Mouse (Mus musculus): ENCODE data around the gene Atp2a1. TPM values are rescaled to one million over a fixed set of nuclear protein-coding genes. Genes with fewer than 3 reads are reported as not detected.
A peak's percentile ranks its signal among the peaks of the same experiment; 100 is the strongest.

Atp2a1 gene
- total and polyA plus RNA-seq, 3 experiments, result 0.04 to 0.47 TPM; not detected in 1

DNA sequence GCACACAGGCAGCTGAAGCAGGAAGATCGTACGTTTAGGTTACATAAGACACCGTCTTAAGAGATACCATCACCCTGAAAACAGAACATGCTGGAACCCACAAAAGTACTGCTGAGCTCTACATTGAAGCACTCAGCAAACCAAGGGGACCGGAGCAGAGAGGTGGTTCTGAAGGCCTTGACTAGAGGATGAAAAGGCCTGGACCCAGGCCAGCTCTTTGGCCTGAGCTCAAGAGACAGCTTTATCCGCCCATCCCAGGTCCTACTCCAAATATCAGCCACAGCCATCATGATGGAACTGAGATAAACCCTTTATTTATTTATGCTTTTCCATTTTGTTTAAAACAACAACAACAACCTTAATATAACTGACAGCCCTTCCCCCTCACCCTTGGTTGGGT is 3.8 kb upstream of the Atp2a1 start:
- Histone ChIP-seq H3K36me3 (ENCODE audit: control insufficient read depth in 1 of 2, insufficient read depth in 2 of 2, low read length in 2 of 2) (peaks cover 1 to 37% of the 10 kb centered on the region in 2 experiments; a peak in 3 of 4 replicates), H3K4me3 (ENCODE audit: control insufficient read depth in 1 of 2, insufficient read depth in 1 of 2, low read depth in 2 of 2, low read length in 2 of 2) (no peak overlapping the region), H3K79me2 (ENCODE audit: control insufficient read depth, insufficient read depth, low read length, poor library complexity) (no peaks in the 10 kb centered on the region), H3K27ac (ENCODE audit: control insufficient read depth, low read depth, low read length) (peak overlapping the region; percentile 19; the same call in 1 of the 2 replicates), H3K9me3 (replicated peaks; ENCODE audit: insufficient read depth, low read length) (no peaks in the 10 kb centered on the region), H3K4me1 (ENCODE audit: control insufficient read depth in 1 of 2, insufficient read depth in 2 of 2, low read length in 2 of 2) (peaks cover 19 to 43% of the 10 kb centered on the region in 2 experiments), H3K27me3 (ENCODE audit: control insufficient read depth in 1 of 2, insufficient read depth in 2 of 2, low read length in 2 of 2) (no peaks in the 10 kb centered on the region), H3K9ac (ENCODE audit: control insufficient read depth, low read depth, low read length, poor library complexity, severe bottlenecking) (no peak overlapping the region)
- TF ChIP-seq SIN3A (IDR thresholded peaks at IDR 0.05; ENCODE audit: low read length), result 0 out of 2 replicates have a peak, but pooled peaks have one; percentile 15
- TF ChIP-seq ELF1 (IDR thresholded peaks at IDR 0.05; ENCODE audit: low read depth, low read length), result no peak
- DNase-seq (ENCODE audit: low read depth, low spot score), result peak; percentile 33

DNA sequence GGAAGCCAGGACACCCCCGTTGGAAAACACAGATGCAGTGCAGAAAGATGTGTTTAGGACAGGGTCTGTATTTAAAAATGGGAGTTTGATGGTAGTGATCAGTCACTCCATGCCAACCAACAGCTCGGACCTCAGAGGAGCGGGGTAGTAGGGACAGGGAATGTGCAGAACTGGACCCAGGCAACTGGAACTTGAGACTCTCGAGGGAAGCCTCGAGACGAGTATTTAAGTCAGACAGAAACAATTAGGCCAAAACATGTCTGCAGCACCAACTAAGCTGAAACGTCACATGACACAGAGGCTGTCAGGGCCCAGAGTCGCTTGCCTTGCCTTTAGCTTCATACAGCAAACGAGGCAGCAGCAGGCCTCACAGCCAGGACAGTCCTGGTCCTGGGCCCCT is 3.2 kb upstream of the Atp2a1 start:
- DNase-seq (ENCODE audit: low read depth, low spot score), result no peak
- peaks cover 1 to 34% of the 10 kb centered on the region in 2 experiments; a peak in 3 of 4 replicates for H3K36me3 ChIP-seq (ENCODE audit: control insufficient read depth in 1 of 2, insufficient read depth in 2 of 2, low read length in 2 of 2)
- no peaks in the 10 kb centered on the region for H3K79me2 ChIP-seq (ENCODE audit: control insufficient read depth, insufficient read depth, low read length, poor library complexity)
- no peak overlapping the region for H3K9ac ChIP-seq (ENCODE audit: control insufficient read depth, low read depth, low read length, poor library complexity, severe bottlenecking)
- H3K27me3 ChIP-seq (ENCODE audit: control insufficient read depth in 1 of 2, insufficient read depth in 2 of 2, low read length in 2 of 2), result no peaks in the 10 kb centered on the region
- H3K9me3 ChIP-seq (replicated peaks; ENCODE audit: insufficient read depth, low read length), result no peaks in the 10 kb centered on the region
- no peak overlapping the region for H3K4me3 ChIP-seq (ENCODE audit: control insufficient read depth in 1 of 2, insufficient read depth in 1 of 2, low read depth in 2 of 2, low read length in 2 of 2)
- H3K4me1 ChIP-seq (ENCODE audit: control insufficient read depth in 1 of 2, insufficient read depth in 2 of 2, low read length in 2 of 2), result peaks cover 19 to 38% of the 10 kb centered on the region in 2 experiments
- H3K27ac ChIP-seq (ENCODE audit: control insufficient read depth, low read depth, low read length), result no peak overlapping the region
- TF ChIP-seq BHLHE40 (IDR thresholded peaks at IDR 0.05; ENCODE audit: borderline replicate concordance, low read depth, low read length) (no peak), USF2 (IDR thresholded peaks at IDR 0.05; ENCODE audit: borderline replicate concordance in 1 of 2, insufficient read depth in 1 of 2, low read depth in 1 of 2, low read length in 2 of 2) (no peak), EP300 (IDR thresholded peaks at IDR 0.05; ENCODE audit: low read depth in 1 of 2, low read length in 2 of 2) (no peak), ZMIZ1 (IDR thresholded peaks at IDR 0.05; ENCODE audit: low read depth, low read length) (no peak), MXI1 (IDR thresholded peaks at IDR 0.05; ENCODE audit: low read depth, low read length) (no peak), NRF1 (IDR thresholded peaks at IDR 0.05; ENCODE audit: insufficient read depth, low read depth, low read length, poor library complexity, severe bottlenecking) (no peak), USF1 (IDR thresholded peaks at IDR 0.05; ENCODE audit: low read depth, low read length) (peak; percentile 45; the same call in 1 of the 2 replicates)

DNA sequence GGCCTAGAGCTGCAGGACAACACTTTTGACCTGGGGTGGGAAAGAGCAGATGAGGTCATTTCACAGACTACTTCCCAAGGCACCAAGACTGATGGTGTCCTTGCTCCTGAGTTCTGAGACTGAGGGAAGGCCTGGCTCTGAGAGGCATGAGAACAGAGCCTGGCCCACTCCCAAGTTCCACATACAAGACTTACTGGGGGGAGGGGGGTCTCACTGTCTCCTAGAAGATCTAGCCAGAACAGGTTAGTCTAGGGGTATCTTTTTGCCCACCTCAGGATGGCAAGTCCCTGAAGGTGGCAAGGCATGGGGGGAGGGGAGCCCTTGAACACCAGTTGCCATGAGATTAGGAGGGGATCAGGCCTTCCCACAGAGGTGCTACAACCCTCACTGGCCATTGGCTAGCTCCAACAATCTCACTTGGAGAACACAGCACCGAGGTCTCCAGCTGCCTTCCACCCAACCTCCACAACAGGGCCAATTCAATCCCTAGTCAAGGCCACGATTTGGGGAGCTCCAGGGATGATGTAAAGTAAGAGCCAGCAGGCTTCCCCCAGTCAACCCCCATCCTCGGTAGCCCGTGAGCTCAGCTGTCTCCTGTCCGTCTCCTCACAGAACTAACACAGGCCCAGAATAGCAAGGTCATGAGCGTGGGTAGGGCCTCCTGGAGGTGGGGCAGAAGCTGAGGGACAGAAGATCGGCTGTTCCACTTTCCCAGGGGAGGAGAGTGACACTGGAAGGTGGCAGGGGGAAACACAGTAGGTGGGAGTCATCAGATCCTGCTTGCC is 2.5 kb upstream of the Atp2a1 start:
- no peak overlapping the region for H3K9ac ChIP-seq (ENCODE audit: control insufficient read depth, low read depth, low read length, poor library complexity, severe bottlenecking)
- peaks cover 14 to 32% of the 10 kb centered on the region in 2 experiments for H3K4me1 ChIP-seq (ENCODE audit: control insufficient read depth in 1 of 2, insufficient read depth in 2 of 2, low read length in 2 of 2)
- no peak for DNase-seq (ENCODE audit: low read depth, low spot score)
- H3K36me3 ChIP-seq (ENCODE audit: control insufficient read depth in 1 of 2, insufficient read depth in 2 of 2, low read length in 2 of 2), result peaks cover 1 to 27% of the 10 kb centered on the region in 2 experiments; a peak in 3 of 4 replicates
- no peak overlapping the region for H3K27ac ChIP-seq (ENCODE audit: control insufficient read depth, low read depth, low read length)
- H3K9me3 ChIP-seq (replicated peaks; ENCODE audit: insufficient read depth, low read length), result no peaks in the 10 kb centered on the region
- H3K4me3 ChIP-seq (ENCODE audit: control insufficient read depth in 1 of 2, insufficient read depth in 1 of 2, low read depth in 2 of 2, low read length in 2 of 2), result no peak overlapping the region
- no peaks in the 10 kb centered on the region for H3K27me3 ChIP-seq (ENCODE audit: control insufficient read depth in 1 of 2, insufficient read depth in 2 of 2, low read length in 2 of 2)
- H3K79me2 ChIP-seq (ENCODE audit: control insufficient read depth, insufficient read depth, low read length, poor library complexity), result no peaks in the 10 kb centered on the region
- TF ChIP-seq ZKSCAN1 (IDR thresholded peaks at IDR 0.05; ENCODE audit: low read depth, low read length) (no peak), MAX (IDR thresholded peaks at IDR 0.05; ENCODE audit: low read length) (no peak), CHD2 (IDR thresholded peaks at IDR 0.05; ENCODE audit: low read length) (no peak), MAZ (IDR thresholded peaks at IDR 0.05; ENCODE audit: low read depth, low read length) (no peak), CTCF (IDR thresholded peaks at IDR 0.05 in 2 of 3, conservative IDR thresholded peaks at IDR 0.05 in 1 of 3; ENCODE audit: control insufficient read depth in 1 of 3, insufficient read depth in 1 of 3, low read depth in 2 of 3, low read length in 3 of 3, poor library complexity in 1 of 3, severe bottlenecking in 1 of 3) (no peak), USF1 (IDR thresholded peaks at IDR 0.05; ENCODE audit: low read depth, low read length) (no peak), SMC3 (IDR thresholded peaks at IDR 0.05; ENCODE audit: low read depth, low read length) (no peak), ELF1 (IDR thresholded peaks at IDR 0.05; ENCODE audit: low read depth, low read length) (no peak), USF2 (IDR thresholded peaks at IDR 0.05; ENCODE audit: borderline replicate concordance in 1 of 2, insufficient read depth in 1 of 2, low read depth in 1 of 2, low read length in 2 of 2) (no peak), KAT2A (conservative IDR thresholded peaks at IDR 0.05; ENCODE audit: low read depth, low read length) (no peak), CHD1 (IDR thresholded peaks at IDR 0.05; ENCODE audit: low read depth, low read length) (no peak), GATA1 (IDR thresholded peaks at IDR 0.05; ENCODE audit: low read depth, low read length) (no peak), POLR2AphosphoS2 (IDR thresholded peaks at IDR 0.05; ENCODE audit: low read length) (no peak), BHLHE40 (IDR thresholded peaks at IDR 0.05; ENCODE audit: borderline replicate concordance, low read depth, low read length) (no peak), TCF12 (IDR thresholded peaks at IDR 0.05; ENCODE audit: low read depth, low read length) (no peak), NRF1 (IDR thresholded peaks at IDR 0.05; ENCODE audit: insufficient read depth, low read depth, low read length, poor library complexity, severe bottlenecking) (no peak), UBTF (IDR thresholded peaks at IDR 0.05; ENCODE audit: borderline replicate concordance, insufficient read depth, low read depth, low read length) (no peak), JUND (IDR thresholded peaks at IDR 0.05; ENCODE audit: low read depth, low read length) (no peak), E2F4 (IDR thresholded peaks at IDR 0.05; ENCODE audit: borderline replicate concordance, low read depth, low read length) (no peak)
